Mouse (Mus musculus): ENCODE measurements around the gene Abcc9. TPM values are rescaled to one million over a fixed set of nuclear protein-coding genes. Genes with fewer than 3 reads are reported as not detected.

The Abcc9 gene
- total RNA-seq, 2 experiments from 2014 or later = 7.3 to 8.5 TPM

DNA sequence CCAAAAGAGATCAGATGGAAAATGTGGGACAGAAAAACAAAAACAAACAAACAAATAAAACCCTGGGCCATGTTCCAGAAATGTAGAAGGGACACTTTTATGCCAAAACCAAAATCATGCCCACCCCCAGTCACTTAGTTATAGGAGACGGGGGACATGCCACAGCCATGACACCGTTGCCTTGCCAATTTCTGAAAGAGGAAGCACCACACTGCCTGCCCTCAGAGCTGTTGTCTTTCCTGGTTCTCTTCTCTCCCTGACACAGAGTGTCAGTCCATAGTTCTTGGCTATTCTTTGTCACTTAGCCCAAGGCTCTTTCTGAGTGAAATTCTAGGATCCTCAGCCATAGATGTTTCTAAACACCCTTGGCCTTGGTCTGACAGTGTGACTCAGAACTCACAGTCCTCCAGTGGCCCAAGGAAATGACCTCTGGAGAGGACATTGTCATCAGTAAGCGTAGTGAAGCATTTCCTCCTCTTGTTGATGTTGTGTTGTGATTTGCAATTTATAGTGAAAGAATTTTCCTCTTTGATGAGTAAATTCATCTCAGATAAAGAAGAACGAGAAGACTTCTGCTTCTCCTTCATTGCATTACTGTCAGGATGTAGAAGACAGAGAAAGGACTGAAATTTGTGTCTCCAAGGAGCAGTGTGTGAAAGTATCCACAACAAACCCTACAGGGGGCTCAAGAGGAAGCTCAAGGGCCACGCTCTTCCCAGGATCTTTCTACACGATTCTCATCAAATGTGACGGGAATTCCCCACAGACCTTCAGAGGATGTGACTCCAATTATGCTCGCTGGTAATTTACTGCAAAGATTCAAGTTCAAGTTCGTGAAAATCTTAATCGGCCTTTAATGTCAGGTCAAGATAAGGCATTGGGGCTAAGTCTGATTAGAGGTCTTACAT is 143.1 kb downstream of the Abcc9 start:
- DNase-seq = no peak
- intact Hi-C loops (cut with DNase I) = no loop called here

- intact Hi-C loops (cut with DNase I) = no loop called here
- no peak for DNase-seq
Measured at GRCm38 (mm10) chr6:142558076-142558475, 144.0 kb downstream of the Abcc9 start.

DNA sequence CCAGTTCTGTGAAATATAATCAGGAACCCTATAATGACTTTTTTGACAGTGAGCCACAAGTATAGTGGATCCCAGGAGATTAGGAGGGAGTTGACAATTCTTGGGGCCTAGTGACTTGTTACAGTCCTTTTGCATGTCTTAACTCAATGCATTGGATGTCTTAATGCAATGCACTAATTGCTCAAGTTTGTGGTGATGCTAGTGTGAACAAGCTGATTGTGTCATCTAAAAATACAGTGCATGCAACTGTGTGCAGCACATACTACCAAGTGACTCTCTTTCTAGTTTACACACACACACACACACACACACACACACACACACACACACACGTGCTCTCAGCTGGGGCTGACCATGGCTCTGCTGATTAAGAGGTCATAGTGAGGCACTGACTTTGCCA is 146.1 kb downstream of the Abcc9 start:
- DNase-seq = no peak
- intact Hi-C loops (cut with DNase I) = no loop called here

DNA sequence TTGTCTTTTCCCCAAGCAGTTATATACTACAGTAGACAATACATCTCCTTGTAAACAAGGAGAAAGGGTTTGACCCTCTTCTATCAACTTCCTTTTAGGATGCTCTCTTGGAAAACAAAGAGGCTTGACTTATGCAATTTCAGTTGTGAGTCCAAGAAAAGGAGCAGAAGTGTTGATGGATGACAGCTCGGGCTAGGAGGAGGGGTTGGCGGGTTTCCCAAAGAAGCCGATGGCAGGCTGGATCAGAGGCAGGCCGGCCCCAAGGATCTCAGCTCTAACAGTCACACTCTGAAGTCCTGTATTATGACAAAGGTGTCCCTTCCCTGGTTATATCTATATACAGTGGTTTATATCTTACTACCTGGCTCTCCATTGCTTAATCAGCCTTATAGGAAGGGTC is 150.6 kb downstream of the Abcc9 start:
- intact Hi-C loops (cut with DNase I) = no loop called here
- peak; percentile 45 for DNase-seq

GRCm38 (mm10) chr6:142550871-142551270 is 151.2 kb downstream of the Abcc9 start:
- no peak for DNase-seq
- intact Hi-C loops (cut with DNase I) = no loop called here

GRCm38 (mm10) chr6:142548377-142548776 is 153.7 kb downstream of the Abcc9 start:
- intact Hi-C loops (cut with DNase I) = no loop called here
- DNase-seq = no peak

GRCm38 (mm10) chr6:142545132-142545531 is 157.0 kb downstream of the Abcc9 start:
- no peak for DNase-seq
- intact Hi-C loops (cut with DNase I) = no loop called here

- no peak for DNase-seq
- intact Hi-C loops (cut with DNase I) = no loop called here
Measured at GRCm38 (mm10) chr6:142543648-142544047, 158.5 kb downstream of the Abcc9 start.

- intact Hi-C loops (cut with DNase I) = no loop called here
- no peak for DNase-seq
Measured at GRCm38 (mm10) chr6:142542800-142543175, 159.3 kb downstream of the Abcc9 start.

DNA sequence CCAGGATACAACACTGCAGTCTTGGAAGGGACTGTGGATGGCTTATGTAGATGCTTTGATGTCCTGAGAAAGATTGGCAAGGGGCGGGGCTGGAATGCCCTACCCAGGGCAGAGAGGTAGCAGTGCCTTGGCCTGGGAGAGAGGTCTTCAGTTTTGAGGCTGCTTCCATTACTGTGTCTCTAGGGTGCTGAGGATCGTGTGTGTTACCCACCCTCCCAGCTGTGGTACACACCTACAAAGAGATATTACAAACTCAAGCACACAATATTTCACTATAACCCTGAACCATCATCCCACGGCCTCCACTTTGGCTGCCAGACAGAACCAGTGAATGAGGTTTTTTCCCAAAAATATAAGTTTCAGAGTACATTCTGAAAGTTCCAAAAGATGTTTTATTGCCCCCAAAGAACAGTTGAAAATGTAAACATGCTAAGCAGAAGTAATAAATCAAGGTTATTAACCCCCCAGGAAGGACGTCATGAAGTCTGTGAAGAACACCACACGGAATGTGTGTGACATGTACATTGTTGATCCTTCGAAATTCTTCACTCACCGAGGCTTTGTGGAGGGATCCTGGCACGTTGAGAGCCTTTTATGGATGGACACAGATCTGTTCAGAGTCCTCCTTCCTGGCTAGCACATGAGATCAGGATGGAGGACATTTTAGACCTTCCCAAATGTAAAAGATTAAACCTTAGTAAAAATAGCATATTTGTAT is 159.9 kb downstream of the Abcc9 start:
- no peak for DNase-seq
- intact Hi-C loops (cut with DNase I) = no loop called here

GRCm38 (mm10) chr6:142540561-142541160 is 161.5 kb downstream of the Abcc9 start:
- DNase-seq = no peak
- intact Hi-C loops (cut with DNase I) = no loop called here

DNA sequence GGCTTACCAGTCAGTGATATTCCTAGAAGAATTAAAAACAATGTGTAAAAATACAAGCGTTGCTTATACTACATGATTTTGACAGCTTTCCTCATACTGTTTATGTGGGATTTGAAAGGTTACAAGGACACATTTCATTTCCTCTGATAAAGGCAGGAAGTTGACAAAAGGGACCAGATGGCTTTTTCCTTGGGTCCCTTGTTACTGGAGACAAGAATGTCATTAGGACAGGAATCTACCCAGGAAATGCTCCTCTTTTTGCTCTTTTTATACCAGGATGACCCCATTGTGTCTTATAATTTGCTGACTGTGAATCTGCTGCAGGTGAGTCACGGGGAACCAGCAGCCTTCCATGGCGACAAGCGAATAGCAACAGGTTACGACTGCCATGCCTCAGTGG is 162.0 kb downstream of the Abcc9 start:
- intact Hi-C loops (cut with DNase I) = no loop called here
- DNase-seq = no peak

- intact Hi-C loops (cut with DNase I) = no loop called here
- no peak for DNase-seq
Measured at GRCm38 (mm10) chr6:142538503-142538902, 163.6 kb downstream of the Abcc9 start.

Other genes starting within 250 kb of the Abcc9 start
- gene Gys2, start 229.2 kb downstream of the Abcc9 start, total RNA-seq (2021) = not detected
- 100 to 1,000 TPM; 205 to 218 TPM for gene Ldhb, start 194.4 kb downstream of the Abcc9 start, total RNA-seq (2021)
- gene Kcnj8, start 130.7 kb downstream of the Abcc9 start, total RNA-seq (2021) = 1 to 10 TPM; 4.2 to 4.4 TPM
- gene Cmas, start 54.4 kb upstream of the Abcc9 start, total RNA-seq (2021) = 100 to 1,000 TPM; 135 to 148 TPM
- under 1 TPM in 1 of 2 experiments, not detected in 1; 0.16 TPM for gene Sult6b2, start 102.2 kb upstream of the Abcc9 start, total RNA-seq (2021)